Mouse (Mus musculus): ENCODE measurements at regions not wholly inside any gene's neighbourhood (a gene's known extent, or its start where the extent isn't known, plus 50 kb on each side); places are given as distances from the start of the nearest gene placed in this dataset.
"Not testable (repeated sequence)": the region's sequence is repeated elsewhere in the genome, so short reads cannot be mapped to it uniquely, and the experiment has no call there.

GRCm38 (mm10) chr15:3770312-3770711, 187.0 kb upstream of the Ghr start:
- no peak overlapping the region for H3K4me3 ChIP-seq (replicated peaks)
- TF ChIP-seq FLI1 (IDR thresholded peaks at IDR 0.05; ENCODE audit: low read length) (no peak), GATA1 (IDR thresholded peaks at IDR 0.05; ENCODE audit: borderline replicate concordance, low read length) (no peak)
- 0 out of 2 replicates have a peak, but pooled peaks cover 3% of the 10 kb centered on the region for H3K9me3 ChIP-seq
- H3K27me3 ChIP-seq (replicated peaks), result no peaks in the 10 kb centered on the region
- no peaks in the 10 kb centered on the region for H3K4me1 ChIP-seq
- H3K36me3 ChIP-seq (replicated peaks; ENCODE audit: low read length), result no peaks in the 10 kb centered on the region

- Histone ChIP-seq H3K4me3 (replicated peaks) (no peak overlapping the region), H3K36me3 (replicated peaks; ENCODE audit: low read length) (no peaks in the 10 kb centered on the region), H3K27me3 (replicated peaks) (no peaks in the 10 kb centered on the region), H3K9me3 (peaks cover 10% of the 10 kb centered on the region), H3K4me1 (no peaks in the 10 kb centered on the region)
- TF ChIP-seq GATA1 (IDR thresholded peaks at IDR 0.05; ENCODE audit: borderline replicate concordance, low read length), result no peak
- TF ChIP-seq FLI1 (IDR thresholded peaks at IDR 0.05; ENCODE audit: low read length), result no peak
Measured at GRCm38 (mm10) chr15:3764726-3765125, 181.4 kb upstream of the Ghr start.

DNA sequence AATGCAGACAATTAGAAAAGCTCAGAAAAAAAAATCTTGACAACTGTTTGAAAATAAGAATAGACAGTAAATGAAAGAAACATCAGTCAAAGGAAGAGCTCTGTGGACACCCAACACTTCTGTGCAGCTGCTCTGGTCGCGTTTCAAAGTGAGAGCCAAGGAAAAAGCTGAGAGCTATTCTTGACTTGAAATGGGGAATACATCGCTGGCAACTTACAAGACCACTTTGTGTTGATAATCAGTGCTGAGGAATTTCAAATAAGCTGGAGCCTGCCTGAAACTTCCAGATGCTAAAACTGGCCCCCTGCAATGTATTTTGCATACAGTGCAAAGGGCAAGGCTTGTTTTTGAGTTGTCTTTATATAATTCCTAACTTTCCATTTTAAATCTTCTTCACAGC, 177.1 kb upstream of the Ghr start:
- no peak for TF ChIP-seq FLI1 (IDR thresholded peaks at IDR 0.05; ENCODE audit: low read length)
- TF ChIP-seq GATA1 (IDR thresholded peaks at IDR 0.05; ENCODE audit: borderline replicate concordance, low read length), result no peak
- Histone ChIP-seq H3K4me3 (replicated peaks) (no peak overlapping the region), H3K4me1 (no peaks in the 10 kb centered on the region), H3K9me3 (peaks cover 10% of the 10 kb centered on the region), H3K36me3 (replicated peaks; ENCODE audit: low read length) (no peaks in the 10 kb centered on the region), H3K27me3 (replicated peaks) (no peaks in the 10 kb centered on the region)

DNA sequence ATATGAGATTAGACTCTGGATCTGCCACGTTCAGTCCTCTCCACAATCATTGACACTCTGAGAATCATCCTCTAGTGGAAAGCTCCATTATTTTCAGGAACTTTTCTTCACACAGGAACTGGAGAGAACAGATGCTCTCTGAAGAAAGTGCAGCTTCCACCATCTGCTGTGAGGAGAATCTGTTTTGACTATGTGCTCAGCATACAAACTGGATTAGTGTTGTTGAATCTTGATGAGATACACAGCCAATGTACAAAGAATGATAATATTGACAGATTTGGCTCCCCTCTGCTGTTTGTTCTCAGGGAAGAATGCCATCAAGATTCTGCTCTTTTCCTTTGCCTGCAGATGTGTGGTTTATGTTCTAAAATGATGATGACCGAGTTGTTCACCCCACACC, 172.3 kb upstream of the Ghr start:
- H3K27me3 ChIP-seq (replicated peaks), result no peaks in the 10 kb centered on the region
- H3K9me3 ChIP-seq, result no peaks in the 10 kb centered on the region
- no peaks in the 10 kb centered on the region for H3K36me3 ChIP-seq (replicated peaks; ENCODE audit: low read length)
- no peaks in the 10 kb centered on the region for H3K4me1 ChIP-seq
- no peak overlapping the region for H3K4me3 ChIP-seq (replicated peaks)
- TF ChIP-seq FLI1 (IDR thresholded peaks at IDR 0.05; ENCODE audit: low read length) (no peak), GATA1 (IDR thresholded peaks at IDR 0.05; ENCODE audit: borderline replicate concordance, low read length) (no peak)

- not testable (repeated sequence) for H3K27me3 ChIP-seq (replicated peaks); H3K4me1 ChIP-seq; H3K4me3 ChIP-seq (replicated peaks); H3K9me3 ChIP-seq; H3K36me3 ChIP-seq (replicated peaks; ENCODE audit: low read length)
Measured at GRCm38 (mm10) chr15:3748072-3748471, 164.8 kb upstream of the Ghr start.

DNA sequence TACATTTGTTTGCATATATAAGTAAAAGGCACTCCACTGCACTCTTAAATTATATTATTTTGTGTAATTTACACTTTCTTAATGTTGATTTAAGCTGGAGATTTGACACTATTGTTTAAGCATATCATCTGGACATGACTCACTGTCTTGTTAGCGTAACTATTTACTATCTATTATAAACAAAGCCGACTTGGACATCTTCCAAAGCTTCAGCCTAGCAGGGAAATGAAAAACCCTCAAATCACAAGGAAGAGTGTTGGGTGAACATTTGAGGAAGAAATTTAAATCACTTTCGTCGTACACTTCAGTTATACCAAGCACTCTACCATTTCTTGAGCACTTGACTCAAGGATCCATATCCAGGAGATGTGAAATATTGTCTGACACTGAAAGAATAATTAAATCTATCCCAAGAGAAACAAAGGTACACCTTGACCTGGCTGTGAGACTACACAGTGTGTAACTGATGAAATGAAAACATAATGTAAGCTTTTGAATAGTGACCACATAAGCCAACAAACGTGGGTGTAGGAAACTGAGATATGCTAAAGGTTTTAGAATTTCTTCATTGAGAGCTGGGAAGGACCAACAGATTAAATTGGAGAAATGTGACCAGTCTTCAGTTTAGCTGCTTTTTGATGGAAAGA, 160.0 kb upstream of the Ghr start:
- Histone ChIP-seq H3K4me1 (no peaks in the 10 kb centered on the region), H3K9me3 (peaks cover 9% of the 10 kb centered on the region; the same call in 1 of the 2 replicates), H3K4me3 (replicated peaks) (no peak overlapping the region), H3K27me3 (replicated peaks) (no peaks in the 10 kb centered on the region), H3K36me3 (replicated peaks; ENCODE audit: low read length) (no peaks in the 10 kb centered on the region)
- TF ChIP-seq FLI1 (IDR thresholded peaks at IDR 0.05; ENCODE audit: low read length) (no peak), GATA1 (IDR thresholded peaks at IDR 0.05; ENCODE audit: borderline replicate concordance, low read length) (no peak)

- no peak overlapping the region for H3K4me3 ChIP-seq (replicated peaks)
- H3K9me3 ChIP-seq, result peaks cover 9% of the 10 kb centered on the region; the same call in 1 of the 2 replicates
- TF ChIP-seq FLI1 (IDR thresholded peaks at IDR 0.05; ENCODE audit: low read length), result no peak
- TF ChIP-seq GATA1 (IDR thresholded peaks at IDR 0.05; ENCODE audit: borderline replicate concordance, low read length), result no peak
- no peaks in the 10 kb centered on the region for H3K36me3 ChIP-seq (replicated peaks; ENCODE audit: low read length)
- no peaks in the 10 kb centered on the region for H3K27me3 ChIP-seq (replicated peaks)
- no peaks in the 10 kb centered on the region for H3K4me1 ChIP-seq
Measured at GRCm38 (mm10) chr15:3742191-3742590, 158.9 kb upstream of the Ghr start.

GRCm38 (mm10) chr15:3725214-3725613, 141.9 kb upstream of the Ghr start:
- no peak overlapping the region for H3K4me3 ChIP-seq (replicated peaks)
- H3K36me3 ChIP-seq (replicated peaks; ENCODE audit: low read length), result no peaks in the 10 kb centered on the region
- no peaks in the 10 kb centered on the region for H3K9me3 ChIP-seq
- TF ChIP-seq GATA1 (IDR thresholded peaks at IDR 0.05; ENCODE audit: borderline replicate concordance, low read length) (no peak), FLI1 (IDR thresholded peaks at IDR 0.05; ENCODE audit: low read length) (no peak)
- H3K27me3 ChIP-seq (replicated peaks), result no peaks in the 10 kb centered on the region
- H3K4me1 ChIP-seq, result no peaks in the 10 kb centered on the region

DNA sequence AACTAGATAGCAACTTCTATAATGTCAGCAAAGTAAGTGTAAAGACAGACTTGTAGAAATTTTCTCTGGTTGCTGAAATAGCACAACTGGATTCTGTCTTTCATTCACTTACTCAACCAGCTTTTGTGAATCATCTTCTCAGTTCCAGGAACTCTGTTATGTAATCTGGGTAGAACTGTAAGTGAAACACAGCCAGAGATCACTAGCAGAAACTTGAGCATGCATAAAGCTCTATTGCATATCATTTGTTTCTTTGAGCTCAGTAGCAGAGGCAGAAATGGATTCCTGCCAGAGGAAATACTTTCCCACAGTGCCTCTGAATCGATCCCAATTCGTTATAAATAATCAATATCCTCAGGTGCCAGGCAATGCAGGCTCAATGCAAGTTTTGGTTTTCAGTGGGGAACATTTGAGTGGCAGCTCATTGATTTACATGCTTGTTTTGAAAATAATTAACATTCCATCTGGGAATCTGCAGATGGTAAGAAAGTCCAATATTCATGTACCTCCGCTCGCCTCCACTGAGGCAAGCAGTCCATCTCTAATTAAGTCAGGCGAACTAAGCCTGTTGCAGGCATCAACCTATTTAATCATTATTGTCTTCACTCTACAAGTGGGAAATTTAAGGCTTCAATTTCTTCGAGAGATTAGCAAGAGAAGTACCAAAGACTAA, 137.5 kb upstream of the Ghr start:
- no peak for TF ChIP-seq GATA1 (IDR thresholded peaks at IDR 0.05; ENCODE audit: borderline replicate concordance, low read length)
- no peak for TF ChIP-seq FLI1 (IDR thresholded peaks at IDR 0.05; ENCODE audit: low read length)
- H3K4me3 ChIP-seq (replicated peaks), result no peak overlapping the region
- H3K36me3 ChIP-seq (replicated peaks; ENCODE audit: low read length), result no peaks in the 10 kb centered on the region
- no peaks in the 10 kb centered on the region for H3K27me3 ChIP-seq (replicated peaks)
- no peaks in the 10 kb centered on the region for H3K4me1 ChIP-seq
- H3K9me3 ChIP-seq, result no peaks in the 10 kb centered on the region

- Histone ChIP-seq H3K9me3 (no peaks in the 10 kb centered on the region), H3K27me3 (replicated peaks) (no peaks in the 10 kb centered on the region), H3K4me3 (replicated peaks) (no peak overlapping the region), H3K36me3 (replicated peaks; ENCODE audit: low read length) (no peaks in the 10 kb centered on the region), H3K4me1 (no peaks in the 10 kb centered on the region)
- TF ChIP-seq GATA1 (IDR thresholded peaks at IDR 0.05; ENCODE audit: borderline replicate concordance, low read length), result no peak
- no peak for TF ChIP-seq FLI1 (IDR thresholded peaks at IDR 0.05; ENCODE audit: low read length)
Measured at GRCm38 (mm10) chr15:3711764-3712163, 128.5 kb upstream of the Ghr start.
